Mouse (Mus musculus): ENCODE results near the gene Rrn3.
"Not testable (repeated sequence)": the region's sequence is repeated elsewhere in the genome, so short reads cannot be mapped to it uniquely, and the experiment has no call there.

Rrn3 gene

DNA sequence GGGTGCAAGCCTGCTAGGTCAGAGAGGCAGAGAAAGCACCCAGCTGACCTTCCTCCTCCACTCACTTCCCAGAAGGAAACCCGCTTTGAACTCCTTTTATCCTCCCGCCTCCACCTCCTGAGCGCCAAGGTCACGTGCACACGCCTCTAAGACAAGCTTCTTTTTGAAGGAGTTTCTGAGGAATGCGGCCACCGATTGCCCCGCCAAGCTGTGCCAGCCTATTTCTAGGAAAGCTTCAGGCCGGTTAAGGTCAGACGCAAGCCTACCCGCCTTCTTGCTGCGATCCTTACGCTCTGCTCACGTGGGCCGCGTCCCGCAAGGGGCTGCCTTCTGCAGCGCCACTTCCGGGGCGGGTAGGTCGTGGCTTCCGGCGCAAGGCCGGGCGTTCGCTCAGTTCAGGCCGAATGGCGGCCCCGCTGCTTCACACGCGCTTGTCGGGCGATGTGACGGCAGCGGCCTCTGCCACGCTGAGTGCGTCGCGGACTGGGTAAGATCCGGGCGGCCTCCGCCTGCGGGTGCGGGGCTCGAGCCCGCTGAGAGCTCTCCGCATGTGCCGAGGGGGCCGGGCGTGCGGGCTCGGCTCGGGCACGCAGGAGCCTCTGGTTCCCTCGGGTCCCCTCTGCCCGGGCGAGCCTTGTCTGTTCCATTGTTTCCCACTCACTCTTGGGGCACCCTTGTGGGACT, at the start of gene Rrn3:
Gene Rrn3 (plus strand): TSS at position 356 of the 684 bp plus-strand sequence.
- DNase-seq, result peak; percentile 84 to 88

DNA sequence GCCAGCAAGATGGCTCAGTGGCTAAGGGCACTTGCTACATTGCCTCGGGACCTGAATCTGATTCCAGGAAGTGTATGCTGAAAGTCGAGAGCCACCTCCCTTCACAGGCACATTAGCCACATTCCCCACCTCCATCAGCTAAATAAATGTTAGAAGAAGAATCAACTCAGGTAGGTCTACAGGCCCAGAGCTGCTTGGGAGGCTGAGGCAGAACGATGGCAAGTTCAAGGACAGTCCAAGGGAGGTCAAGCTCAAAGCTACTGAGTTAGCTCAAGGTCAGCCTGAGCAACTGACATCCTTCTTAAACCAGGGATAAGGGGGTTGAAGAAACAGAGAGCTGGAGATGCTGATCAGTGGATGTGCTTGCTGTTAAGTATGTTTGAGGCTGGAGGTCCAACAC, 47.7 kb upstream of the Rrn3 start:
- DNase-seq, result no peak

DNA sequence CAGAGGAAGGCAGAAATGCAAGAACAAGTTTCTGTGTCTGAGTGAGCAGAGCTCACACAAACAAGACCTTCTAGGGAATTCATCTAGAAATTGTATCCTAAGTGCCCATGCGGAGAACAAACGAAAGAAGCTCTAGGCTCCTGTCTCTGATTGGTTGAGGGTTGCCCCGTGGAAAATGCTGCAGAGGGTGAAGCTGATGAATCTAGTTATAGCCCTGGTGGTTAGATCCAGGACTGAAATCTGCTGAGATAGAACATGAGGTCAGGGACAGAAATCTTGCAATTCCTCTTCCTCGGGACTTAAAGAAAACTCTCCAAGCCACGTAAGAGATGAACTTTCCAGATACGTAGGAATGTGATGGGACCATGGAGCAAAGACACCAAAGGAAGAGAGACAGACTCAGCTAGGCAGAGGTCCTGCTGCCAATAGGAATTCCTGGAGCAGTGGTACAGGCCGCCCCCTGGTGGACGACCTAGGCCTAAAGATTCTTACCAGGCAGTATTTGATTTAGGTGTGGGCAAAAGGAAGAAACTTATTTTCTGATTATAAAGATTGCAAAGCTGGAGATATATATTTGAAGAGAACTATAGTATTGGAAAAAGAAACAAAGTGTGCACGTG, 46.9 kb upstream of the Rrn3 start:
- DNase-seq, result peak; percentile 60 to 71

DNA sequence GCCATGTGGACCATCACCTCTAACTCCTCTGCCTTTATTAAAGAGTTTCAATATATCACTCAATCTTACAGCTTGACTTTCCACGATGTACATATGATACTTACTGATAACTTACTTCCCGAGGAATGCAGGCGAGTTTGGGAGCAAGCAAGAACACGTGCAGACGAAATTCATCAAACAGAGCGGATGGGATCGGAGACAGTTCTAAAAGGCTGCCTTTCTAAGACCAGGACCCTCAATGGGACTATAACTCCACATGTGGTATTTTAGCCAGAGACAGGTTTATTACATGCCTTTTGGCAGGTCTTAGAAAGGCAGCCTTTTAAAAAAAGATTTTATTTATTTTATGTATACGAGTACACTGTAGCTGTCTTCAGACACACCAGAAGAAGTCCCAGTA, 44.5 kb upstream of the Rrn3 start:
- DNase-seq, result no peak

DNA sequence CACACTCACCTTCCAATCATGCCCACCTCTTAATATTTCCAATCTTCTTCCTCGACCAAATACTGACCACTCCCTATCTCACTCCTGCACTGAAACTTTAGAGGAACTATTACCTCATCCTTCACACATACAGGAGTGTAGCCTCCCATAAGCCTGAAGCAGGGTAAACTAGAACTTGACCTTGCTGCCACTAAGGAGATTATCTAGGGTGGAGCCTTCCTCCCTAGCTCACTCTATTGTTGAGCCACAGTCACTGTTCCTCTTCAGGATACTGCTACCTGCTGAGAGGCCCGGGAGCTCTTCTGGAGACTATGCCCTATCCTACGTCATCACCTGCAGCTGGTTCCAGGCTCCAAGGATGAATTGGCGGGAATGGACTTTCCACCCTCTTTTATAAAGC, 41.5 kb upstream of the Rrn3 start:
- not testable (repeated sequence) for DNase-seq

DNA sequence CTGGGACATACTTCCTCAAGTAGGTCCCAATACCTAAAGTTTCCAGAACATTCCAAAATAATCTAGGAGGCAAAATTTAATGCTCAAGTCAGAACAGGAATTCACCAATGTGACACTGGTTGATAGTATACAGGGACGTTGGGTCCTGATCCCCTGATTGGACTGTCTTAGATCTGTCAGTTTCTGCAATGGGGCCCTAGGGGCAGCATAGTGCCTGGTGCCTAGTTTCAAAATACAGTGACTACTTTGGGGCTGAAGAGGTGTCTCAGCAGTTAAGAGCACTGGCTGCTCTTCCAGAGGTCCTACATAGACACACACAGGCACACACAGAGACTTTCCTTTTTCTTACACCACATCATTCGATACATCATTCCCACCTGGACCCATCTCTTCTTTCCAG, 39.7 kb upstream of the Rrn3 start:
- DNase-seq, result no peak

DNA sequence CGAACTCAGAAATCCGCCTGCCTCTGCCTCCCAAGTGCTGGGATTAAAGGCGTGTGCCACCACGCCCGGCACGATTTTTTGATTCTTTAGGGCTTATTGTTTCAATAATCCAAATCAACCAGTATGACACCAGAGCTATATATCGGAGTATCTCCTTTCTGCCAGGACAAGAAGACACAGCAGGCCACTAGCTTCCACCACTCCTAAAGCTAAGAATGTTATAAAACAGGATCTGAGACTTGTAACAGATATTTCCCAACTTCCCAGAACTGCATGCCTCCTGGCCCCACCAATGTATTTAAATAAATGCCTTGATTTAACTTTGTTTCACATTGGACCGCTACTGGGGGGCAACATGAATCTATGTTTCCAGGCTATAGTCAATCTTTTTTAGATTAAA, 32.8 kb upstream of the Rrn3 start:
- DNase-seq, result no peak

DNA sequence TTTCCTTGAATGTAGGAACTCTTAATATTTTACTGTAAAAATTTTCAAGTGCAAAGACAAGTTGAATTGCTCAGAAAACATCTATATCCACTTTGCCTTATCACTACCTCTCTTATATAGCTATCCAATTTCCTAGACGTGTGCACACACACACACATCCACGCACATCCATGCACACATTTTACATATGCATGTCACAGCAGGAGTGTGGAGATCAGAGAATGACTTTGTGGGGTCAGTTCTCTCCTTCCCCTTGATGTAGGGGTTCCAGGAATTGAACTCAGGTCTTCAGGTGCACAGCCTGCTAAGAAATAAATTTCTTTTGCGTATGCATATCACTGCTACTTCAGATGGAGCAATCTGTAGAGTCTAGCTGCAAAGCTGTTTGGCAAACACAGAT, 32.4 kb upstream of the Rrn3 start:
- DNase-seq, result no peak

DNA sequence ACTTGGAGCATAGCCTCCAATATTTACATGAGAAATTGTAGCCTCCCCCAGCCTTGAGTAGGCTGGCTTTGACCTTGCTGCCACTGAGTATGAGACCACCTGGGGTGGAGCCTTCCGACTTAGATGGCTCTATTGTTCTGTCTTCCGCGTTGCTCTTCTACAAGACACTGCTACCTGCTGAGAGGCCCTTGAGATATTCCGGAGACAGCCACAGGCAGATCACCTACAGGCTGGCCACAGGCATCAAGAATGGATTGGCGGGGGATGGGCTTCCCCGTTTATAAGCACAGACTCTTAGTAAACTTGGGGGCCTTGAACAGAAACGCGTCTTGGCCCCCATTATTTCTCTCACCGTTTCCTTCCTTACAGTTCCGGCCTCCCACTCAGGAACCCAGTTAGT, 31.7 kb upstream of the Rrn3 start:
- DNase-seq, result not testable (repeated sequence)

DNA sequence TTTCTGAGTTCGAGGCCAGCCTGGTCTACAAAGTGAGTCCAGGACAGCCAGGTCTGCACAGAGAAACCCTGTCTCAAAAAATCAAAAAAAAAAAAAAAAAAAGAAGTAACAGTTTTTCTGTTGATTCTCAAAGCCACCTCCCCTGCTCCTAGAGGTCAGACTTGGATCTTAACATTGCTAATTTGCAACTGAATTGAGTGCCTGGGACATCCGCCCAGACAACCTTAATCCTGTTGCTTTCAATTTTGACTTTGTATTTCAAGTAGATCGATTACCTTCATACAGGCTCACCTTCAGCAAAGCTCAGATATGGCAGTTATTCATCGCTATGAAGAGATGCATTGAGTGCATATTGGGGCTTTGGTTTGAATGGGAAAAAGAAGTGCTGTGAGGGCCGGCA, 31.2 kb upstream of the Rrn3 start:
- no peak for DNase-seq

DNA sequence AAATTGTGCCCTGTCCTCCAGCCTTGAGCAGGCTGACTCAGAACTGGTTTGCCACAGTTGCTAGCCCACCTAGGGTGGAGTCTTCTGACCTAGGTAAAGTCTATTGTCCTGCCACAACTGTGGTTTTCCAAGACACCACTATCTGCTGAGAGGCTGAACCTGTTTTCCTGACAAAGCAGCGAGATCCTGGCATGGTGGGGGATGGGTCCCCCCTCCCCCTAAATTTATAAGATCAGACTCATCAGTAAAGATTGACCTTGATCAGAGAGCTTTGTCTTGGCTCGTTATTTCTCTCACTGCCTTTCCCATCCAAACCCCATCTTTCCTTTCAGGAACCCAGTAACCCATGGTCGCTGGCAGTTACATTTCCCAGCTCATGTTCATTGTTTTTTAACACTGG, 30.5 kb upstream of the Rrn3 start:
- DNase-seq, result no peak

DNA sequence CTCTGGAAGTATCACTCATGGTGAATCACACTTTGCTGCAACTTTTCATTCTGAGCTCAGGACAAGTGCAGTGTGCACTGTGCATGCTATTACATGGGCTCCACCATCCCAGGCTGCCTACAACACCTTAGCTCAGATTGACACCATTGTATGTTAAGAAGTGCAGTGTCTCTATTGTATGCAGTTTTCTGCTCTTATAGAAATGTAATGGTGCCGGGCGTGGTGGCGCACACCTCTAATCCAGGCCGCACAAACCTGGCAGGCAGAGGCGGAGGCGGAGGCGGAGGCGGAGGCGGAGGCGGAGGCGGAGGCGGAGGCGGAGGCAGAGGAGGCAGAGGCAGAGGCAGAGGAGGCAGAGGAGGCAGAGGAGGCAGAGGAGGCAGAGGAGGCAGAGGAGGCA, 29.9 kb upstream of the Rrn3 start:
- no peak for DNase-seq

DNA sequence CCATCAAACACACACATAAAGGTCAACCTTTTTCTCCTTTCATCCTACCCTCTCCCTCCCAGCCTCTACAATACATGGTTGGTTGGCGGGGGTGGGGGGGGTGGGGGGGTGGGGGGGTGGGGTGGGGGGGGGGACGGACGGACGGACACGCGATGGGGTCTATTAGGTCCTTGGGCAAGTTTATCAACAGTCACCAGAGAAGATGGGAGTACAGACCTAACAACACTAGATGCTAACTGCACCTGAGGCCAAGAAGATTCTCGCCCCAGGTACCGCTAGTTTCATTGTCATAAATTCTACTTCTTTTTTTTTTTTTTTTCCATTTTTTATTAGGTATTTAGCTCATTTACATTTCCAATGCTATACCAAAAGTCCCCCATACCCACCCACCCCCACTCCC, 26.5 kb upstream of the Rrn3 start:
- no peak for DNase-seq

DNA sequence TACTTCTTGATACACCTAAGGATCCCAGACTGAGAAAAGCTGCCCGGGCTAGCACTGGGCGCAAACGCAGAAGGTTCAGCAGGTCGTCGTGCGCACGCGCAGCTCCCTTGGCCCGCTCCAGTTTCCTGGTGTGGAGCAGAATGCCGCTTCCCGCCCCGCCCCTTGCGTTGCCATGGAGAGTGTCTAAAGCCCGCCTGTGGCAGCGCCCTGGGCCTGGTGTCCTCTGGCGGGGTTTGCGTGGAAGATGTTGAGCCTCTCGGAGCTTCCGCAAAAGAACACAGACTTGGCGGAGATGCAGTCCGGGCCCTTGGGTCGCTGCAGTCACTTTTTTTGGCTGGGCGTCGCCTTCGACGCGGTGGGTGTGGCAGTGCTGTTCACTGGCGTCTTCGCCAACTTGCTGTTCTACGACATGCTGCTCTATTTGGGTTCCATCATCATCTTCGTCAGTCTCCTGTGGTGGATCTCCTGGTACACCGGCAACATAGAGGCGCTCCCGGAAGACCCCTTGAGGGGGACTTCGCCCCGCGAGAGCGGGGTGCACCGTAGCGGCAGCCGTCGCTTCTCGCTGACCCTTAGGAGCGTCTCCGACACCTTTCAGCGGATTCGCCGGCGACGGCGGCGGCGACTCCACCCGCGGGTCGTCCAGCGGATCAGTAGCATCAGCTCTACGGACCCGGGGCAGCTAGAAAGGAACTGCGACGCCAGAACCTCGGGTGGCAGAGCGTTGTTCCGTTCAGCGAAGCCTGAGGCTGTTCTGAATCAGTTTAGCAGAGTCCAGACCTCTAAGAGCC, 25.9 kb upstream of the Rrn3 start:
- peak; percentile 92 for DNase-seq

DNA sequence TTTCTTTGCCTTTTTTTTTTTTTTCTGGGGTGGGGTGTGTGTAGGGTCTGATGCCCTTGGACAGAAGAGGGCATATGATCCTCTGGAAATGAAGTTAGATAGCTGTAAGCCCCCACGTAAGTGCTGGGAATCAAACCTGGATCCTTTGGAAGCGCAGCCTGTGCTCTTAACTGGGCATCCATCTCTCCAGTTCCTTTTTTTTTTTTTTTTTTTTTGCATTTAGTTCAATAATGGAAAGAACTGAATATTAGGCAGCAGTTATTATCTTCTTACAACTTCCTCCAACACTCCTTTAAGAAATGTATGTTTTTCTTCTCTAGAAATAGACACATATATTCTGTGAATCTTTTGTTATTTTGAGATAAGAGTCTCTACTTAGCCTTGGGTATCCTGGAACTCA, 22.7 kb upstream of the Rrn3 start:
- no peak for DNase-seq

DNA sequence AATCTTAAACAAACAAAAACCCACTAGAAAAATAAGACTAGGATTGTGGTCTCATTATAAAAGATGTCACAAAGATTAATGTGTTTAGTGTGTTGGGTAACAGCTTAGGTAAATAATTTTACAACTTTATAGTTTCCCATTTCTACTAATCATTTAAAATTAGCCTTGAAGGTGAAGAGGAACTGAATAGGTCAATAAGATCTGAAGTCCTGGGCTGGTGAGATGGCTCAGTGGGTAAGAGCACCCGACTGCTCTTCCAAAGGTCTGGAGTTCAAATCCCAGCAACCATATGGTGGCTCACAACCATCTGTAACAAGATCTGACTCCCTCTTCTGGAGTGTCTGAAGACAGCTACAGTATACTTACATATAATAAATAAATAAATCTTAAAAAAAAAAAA, 17.7 kb upstream of the Rrn3 start:
- DNase-seq, result not testable (repeated sequence)

DNA sequence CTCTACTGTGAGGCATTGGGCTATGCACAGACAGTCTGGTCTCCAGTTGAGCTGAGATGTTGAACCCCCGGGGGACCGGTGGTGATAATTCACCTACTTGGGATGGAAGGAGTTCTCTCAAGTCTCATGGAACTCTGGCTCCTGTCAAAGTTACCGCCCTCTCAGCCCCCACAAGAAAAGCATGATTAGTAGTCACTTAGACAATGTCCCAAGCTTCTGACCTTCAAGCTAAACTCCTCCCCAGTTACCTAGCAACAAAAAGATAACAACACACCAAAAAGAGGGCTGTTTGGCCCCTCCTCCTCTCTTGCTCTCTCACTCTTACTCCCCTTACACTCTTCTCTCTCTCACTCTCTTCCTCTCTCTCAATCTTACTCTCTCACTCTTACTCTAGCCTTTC, 16.0 kb upstream of the Rrn3 start:
- no peak for DNase-seq

DNA sequence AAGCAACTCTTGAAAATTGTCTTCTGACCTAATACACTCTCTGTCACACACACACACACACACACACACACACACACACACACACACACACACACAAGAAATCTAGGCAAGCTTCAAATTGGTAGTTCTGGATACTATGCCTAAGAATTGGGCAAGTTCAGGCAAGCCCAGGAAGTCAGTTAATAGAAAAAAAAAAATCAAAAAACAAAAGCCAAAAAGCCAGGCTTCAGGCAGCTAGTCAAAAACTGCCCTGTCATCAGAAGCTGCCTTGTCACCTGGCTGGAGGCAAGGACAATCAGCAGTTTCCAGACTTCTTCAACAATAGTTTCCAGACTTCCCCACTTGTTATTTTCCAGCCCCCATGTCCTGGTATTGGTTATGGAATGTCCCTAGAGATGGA, 14.1 kb upstream of the Rrn3 start:
- DNase-seq, result no peak

DNA sequence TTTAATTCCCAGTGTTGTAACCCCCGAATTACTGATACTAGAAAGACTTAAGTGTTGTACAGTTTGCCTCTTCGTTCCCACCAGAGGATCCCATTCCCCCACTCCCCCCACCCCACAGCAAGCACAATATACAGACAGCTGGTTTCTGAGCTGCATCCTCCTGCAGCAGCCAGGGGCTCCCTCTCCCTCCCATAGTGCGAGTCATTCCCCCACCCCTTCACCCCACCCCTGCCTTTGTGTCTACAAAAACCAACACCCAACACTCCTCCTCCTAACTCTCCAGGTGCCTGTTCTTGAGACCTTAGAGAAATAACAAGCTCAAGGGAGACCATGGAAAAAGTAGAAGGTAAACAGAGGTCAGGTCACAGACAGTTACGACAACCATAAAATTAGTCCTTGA, 8.9 kb upstream of the Rrn3 start:
- DNase-seq, result not testable (repeated sequence)

DNA sequence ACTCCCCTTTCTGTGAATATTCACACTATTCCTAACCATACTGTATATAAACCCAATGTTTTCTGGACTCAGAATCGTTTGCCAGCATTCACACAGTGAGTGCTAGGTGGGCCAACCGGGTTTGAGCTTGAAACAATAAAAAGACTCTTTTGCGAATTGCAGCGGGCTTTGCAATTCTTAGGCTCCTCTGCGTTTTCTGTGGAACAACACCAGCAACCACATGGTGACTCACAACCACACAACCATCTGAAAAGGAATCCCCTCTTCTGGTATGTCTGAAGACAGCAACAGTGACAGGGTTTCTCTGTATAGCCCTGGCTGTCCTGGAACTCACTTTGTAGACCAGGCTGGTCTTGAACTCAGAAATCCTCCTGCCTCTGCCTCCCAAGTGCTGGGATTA, 8.5 kb upstream of the Rrn3 start:
- not testable (repeated sequence) for DNase-seq

DNA sequence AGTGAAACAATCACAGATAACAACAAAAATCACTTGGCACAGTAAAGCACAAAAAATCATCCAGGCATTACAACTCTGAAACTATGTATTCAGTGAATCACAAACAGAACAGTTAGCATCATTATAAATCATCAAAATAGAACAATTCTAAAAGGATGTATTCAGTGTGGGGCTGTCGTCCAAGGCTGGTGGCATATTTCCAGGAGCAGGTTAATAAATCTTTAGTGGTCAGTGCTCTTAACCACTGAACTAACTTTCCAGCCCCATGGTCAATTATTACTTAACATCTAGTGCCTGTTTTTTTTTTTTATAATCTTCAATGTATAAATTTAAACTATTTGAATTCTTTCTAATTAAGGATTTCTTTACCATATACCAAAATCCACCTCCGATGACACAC, 6.5 kb upstream of the Rrn3 start:
- DNase-seq, result not testable (repeated sequence)

DNA sequence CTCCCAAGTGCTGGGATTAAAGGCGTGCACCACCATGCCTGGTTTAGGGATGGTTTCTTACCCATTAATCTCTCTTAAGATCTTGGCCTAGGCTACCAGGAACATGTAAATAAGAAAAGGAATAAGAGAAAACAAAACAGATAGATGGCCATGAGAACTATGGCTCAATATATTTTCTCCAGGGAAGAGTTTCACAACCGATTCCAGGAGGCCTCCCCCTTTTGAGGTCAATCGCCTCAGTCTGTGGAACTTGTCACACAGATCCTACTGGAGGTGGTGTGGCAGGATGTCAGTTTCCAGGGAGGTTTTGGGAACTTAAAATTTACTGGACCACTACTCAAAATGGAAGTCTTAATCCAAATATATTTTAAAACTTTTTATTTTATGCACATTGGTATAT, 5.9 kb upstream of the Rrn3 start:
- DNase-seq, result not testable (repeated sequence)

DNA sequence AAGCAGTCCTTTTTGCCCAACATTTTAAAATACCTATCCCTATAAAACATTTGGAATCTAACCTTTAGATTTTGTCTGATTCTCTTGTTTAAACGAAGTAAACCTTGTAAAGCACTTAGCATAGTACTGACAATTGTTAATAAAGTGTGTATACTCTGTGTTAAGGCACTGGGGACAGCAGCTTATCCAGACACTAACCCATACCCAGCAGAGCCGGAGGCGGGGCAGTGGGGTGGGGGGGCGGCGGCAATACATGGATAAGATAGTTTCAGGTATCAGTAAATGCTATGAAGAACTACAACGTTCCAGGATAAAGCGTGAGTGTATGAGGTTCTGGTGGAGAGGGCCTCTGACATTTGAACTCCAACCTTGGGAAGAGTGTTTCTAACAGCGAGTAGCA, 708 bp downstream of the Rrn3 start:
- no peak for DNase-seq

DNA sequence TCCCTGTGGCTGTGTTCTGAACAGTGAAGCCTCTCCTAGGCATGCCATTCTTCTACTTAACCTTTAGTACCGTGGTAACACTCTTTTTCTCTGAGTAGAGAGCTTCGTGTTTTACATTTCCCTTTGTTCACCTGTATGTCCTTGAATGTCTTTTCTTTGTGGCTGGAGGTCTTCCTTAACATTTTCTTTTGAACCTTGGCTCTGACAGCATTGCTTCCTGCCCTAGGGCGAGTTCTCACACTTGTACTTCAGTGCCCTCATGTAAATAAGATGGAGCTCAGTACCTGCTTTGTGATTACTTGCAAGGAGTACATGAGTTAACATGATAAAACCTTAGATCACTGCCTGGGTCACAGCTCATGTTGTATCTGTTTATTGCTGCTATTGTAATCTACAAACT, 5.4 kb downstream of the Rrn3 start:
- DNase-seq, result no peak
